Mouse (Mus musculus) forebrain, embryonic 15.5 days (tissue): ENCODE measurements around the gene Ccdc153. TPM values are rescaled to one million over a fixed set of nuclear protein-coding genes. Genes with fewer than 3 reads are reported as not detected.

ENCODE experiments used
- ATAC-seq: fragments of 200-750 bp; cut with Nextera tagmentation; replicated peaks from 2 replicates; pipeline ENCODE4 v1.8.0; 2017; ENCODE audit warnings: mild to moderate bottlenecking, moderate TSS enrichment, moderate library complexity
- H3K27ac ChIP-seq: fragments of 300-500 bp; sonication (generic); replicated peaks from 2 replicates; pipeline ENCODE4 v1.5.1; 2015; ENCODE audit warnings: mild to moderate bottlenecking, inconsistent platforms
- H3K27me3 ChIP-seq: fragments of 300-500 bp; sonication (generic); 2 replicates; pipeline ENCODE4 v1.6.1; 2015; ENCODE audit warnings: inconsistent platforms
- H3K36me3 ChIP-seq: fragments of 300-500 bp; sonication (generic); 2 replicates; pipeline ENCODE4 v1.6.1; 2015; ENCODE audit warnings: mild to moderate bottlenecking, inconsistent platforms
- H3K4me1 ChIP-seq: fragments of 300-500 bp; sonication (generic); 2 replicates; pipeline ENCODE4 v1.6.1; 2015; ENCODE audit warnings: inconsistent platforms
- H3K4me2 ChIP-seq: fragments of 300-500 bp; sonication (generic); replicated peaks from 2 replicates; pipeline ENCODE4 v1.6.1; 2015; ENCODE audit warnings: mild to moderate bottlenecking, inconsistent platforms
- H3K4me3 ChIP-seq: fragments of 300-500 bp; sonication (generic); 2 replicates; pipeline ENCODE4 v1.5.1; 2015; ENCODE audit warnings: mild to moderate bottlenecking, inconsistent platforms
- H3K9ac ChIP-seq: fragments of 300-500 bp; sonication (generic); replicated peaks from 2 replicates; pipeline ENCODE4 v1.6.1; 2015; ENCODE audit warnings: mild to moderate bottlenecking, inconsistent platforms
- H3K9me3 ChIP-seq: fragments of 300-500 bp; sonication (generic); 2 replicates; pipeline ENCODE4 v1.6.1; 2016; ENCODE audit warnings: inconsistent platforms
- WGBS: fragments of 180-500 bp; shearing (Covaris S2); methylation state at CpG from one replicate; pipeline ENCODE4 v1.1.7; 2015; ENCODE audit warnings: mixed read lengths; 5-methylcytosine and 5-hydroxymethylcytosine counted together
- polyA plus RNA-seq: library from polyadenylated mRNA; unstranded; fragments of >200 nt; fragmentation: Nextera tagmentation; extraction: Ambion mirVana; gene quantifications from 2 replicates; pipeline ENCODE4 v1.2.1, GENCODE M21; 2015

The Ccdc153 gene
- polyA plus RNA-seq, result 0.32 TPM in 1 of 2 replicates, not detected in the other

GRCm38 (mm10) chr9:44240399-44240798 is at the start of gene Ccdc153:
Ccdc153 (plus strand) TSS chr9:44240676.
- H3K4me2 ChIP-seq, result no peak within 1 kb of the TSS
- H3K27ac ChIP-seq, result no peak within 1 kb of the TSS
- H3K4me1 ChIP-seq, result no peaks in the 10 kb centered on the region
- ATAC-seq, result no peak
- 58% methylated on average over 2 of the region's 2 CpGs for WGBS
- H3K4me3 ChIP-seq, result no peak within 1 kb of the TSS
- no peak within 1 kb of the TSS for H3K9ac ChIP-seq
- no peaks in the 10 kb centered on the region for H3K27me3 ChIP-seq
- H3K9me3 ChIP-seq, result no peaks in the 10 kb centered on the region
- no peaks in the 10 kb centered on the region for H3K36me3 ChIP-seq

DNA sequence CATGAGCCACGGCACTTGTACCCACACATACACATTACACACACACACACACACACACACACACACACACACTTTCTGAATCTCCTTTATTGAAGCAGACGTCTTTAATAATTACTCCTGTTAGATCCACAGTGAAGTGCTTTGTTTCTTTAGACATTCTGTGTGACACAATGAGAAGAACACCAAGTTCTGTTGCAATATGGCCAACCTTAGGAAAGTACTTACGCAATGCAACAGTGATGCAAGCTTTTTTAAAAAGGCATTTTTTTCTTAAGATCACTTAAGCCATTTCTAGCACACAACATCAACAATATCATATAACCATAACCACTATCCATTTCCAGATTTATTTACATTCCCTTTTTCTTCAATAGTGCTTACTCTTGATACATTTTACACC is 49.3 kb upstream of the Ccdc153 start:
- Histone ChIP-seq H3K4me1 (peaks cover 14% of the 10 kb centered on the region), H3K4me2 (no peak overlapping the region), H3K36me3 (no peaks in the 10 kb centered on the region), H3K27ac (no peak overlapping the region), H3K4me3 (no peak overlapping the region), H3K27me3 (no peaks in the 10 kb centered on the region), H3K9ac (no peak overlapping the region), H3K9me3 (no peaks in the 10 kb centered on the region)
- ATAC-seq, result no peak
- WGBS, result 59% methylated on average over 3 of the region's 3 CpGs

GRCm38 (mm10) chr9:44192312-44192711 is 48.2 kb upstream of the Ccdc153 start:
- H3K9me3 ChIP-seq, result no peaks in the 10 kb centered on the region
- no peak overlapping the region for H3K27ac ChIP-seq
- H3K4me2 ChIP-seq, result no peak overlapping the region
- no peak for ATAC-seq
- WGBS, result 95% methylated on average over 3 of the region's 3 CpGs
- H3K4me3 ChIP-seq, result no peak overlapping the region
- H3K9ac ChIP-seq, result no peak overlapping the region
- H3K27me3 ChIP-seq, result no peaks in the 10 kb centered on the region
- no peaks in the 10 kb centered on the region; the same call in 1 of the 2 replicates for H3K36me3 ChIP-seq
- H3K4me1 ChIP-seq, result peaks cover 14% of the 10 kb centered on the region

- no peak overlapping the region for H3K4me2 ChIP-seq
- H3K9me3 ChIP-seq, result no peaks in the 10 kb centered on the region
- H3K36me3 ChIP-seq, result peaks cover 3% of the 10 kb centered on the region
- H3K27me3 ChIP-seq, result no peaks in the 10 kb centered on the region
- no peak overlapping the region for H3K4me3 ChIP-seq
- ATAC-seq, result no peak
- no peak overlapping the region for H3K9ac ChIP-seq
- H3K4me1 ChIP-seq, result peaks cover 10% of the 10 kb centered on the region
- WGBS, result 94% methylated on average over 5 of the region's 5 CpGs
- H3K27ac ChIP-seq, result no peak overlapping the region
Observed at GRCm38 (mm10) chr9:44192794-44193193, 47.7 kb upstream of the Ccdc153 start.

- no peak for ATAC-seq
- Histone ChIP-seq H3K4me2 (no peak overlapping the region), H3K4me1 (no peaks in the 10 kb centered on the region), H3K27ac (no peak overlapping the region), H3K27me3 (no peaks in the 10 kb centered on the region), H3K4me3 (no peak overlapping the region), H3K9ac (no peak overlapping the region), H3K9me3 (no peaks in the 10 kb centered on the region), H3K36me3 (peaks cover 8% of the 10 kb centered on the region)
- WGBS, result 96% methylated on average over 1 of the region's 1 CpGs
Observed at GRCm38 (mm10) chr9:44194000-44194399, 46.5 kb upstream of the Ccdc153 start.

DNA sequence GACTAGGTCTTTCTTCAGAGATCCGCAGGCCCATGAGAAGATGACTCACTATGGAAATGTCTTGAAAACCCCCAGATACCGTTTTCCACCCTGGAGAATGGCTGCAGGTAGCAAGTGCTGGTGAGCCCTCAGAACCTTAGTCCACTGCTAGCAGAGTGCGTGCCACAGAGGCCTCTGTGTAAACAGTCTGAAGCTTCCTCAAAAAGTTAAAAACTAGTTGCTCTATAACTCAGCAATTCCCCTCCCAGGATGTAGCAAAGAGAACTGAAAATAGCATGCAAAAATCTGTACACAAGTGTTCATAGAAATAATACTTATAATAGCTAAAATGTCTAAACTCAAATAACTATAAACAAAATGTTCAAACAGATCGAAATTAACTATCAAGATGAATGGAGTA is 44.1 kb upstream of the Ccdc153 start:
- H3K36me3 ChIP-seq, result peaks cover 17% of the 10 kb centered on the region
- no peak overlapping the region for H3K9ac ChIP-seq
- no peaks in the 10 kb centered on the region for H3K4me1 ChIP-seq
- H3K27ac ChIP-seq, result no peak overlapping the region
- 97% methylated on average over 4 of the region's 4 CpGs for WGBS
- no peaks in the 10 kb centered on the region for H3K27me3 ChIP-seq
- H3K4me3 ChIP-seq, result no peak overlapping the region
- H3K9me3 ChIP-seq, result no peaks in the 10 kb centered on the region
- no peak overlapping the region for H3K4me2 ChIP-seq
- no peak for ATAC-seq

DNA sequence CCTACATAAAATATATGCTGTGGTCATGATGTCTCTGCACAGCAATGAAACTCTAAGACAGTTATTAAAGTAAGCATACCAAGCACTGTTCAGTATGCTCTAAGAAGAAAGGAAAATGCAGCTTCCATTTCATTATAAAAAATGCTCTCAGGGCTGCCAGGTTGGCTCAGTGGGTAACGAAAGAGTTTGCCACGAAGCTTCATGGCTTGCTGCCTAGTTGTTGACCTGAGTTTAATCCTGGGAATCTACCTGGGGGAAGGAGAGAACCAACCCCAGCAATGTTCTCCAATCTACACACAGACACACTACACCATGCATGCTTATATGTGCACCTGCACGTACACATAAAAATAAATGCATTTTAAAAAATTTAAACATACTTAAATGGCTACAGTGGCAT is 41.3 kb upstream of the Ccdc153 start:
- Histone ChIP-seq H3K36me3 (peaks cover 17% of the 10 kb centered on the region), H3K4me3 (no peak overlapping the region), H3K4me2 (no peak overlapping the region), H3K4me1 (no peaks in the 10 kb centered on the region), H3K27ac (no peak overlapping the region), H3K9ac (no peak overlapping the region), H3K9me3 (no peaks in the 10 kb centered on the region), H3K27me3 (no peaks in the 10 kb centered on the region)
- WGBS, result 85% methylated on average over 3 of the region's 3 CpGs
- ATAC-seq, result no peak

DNA sequence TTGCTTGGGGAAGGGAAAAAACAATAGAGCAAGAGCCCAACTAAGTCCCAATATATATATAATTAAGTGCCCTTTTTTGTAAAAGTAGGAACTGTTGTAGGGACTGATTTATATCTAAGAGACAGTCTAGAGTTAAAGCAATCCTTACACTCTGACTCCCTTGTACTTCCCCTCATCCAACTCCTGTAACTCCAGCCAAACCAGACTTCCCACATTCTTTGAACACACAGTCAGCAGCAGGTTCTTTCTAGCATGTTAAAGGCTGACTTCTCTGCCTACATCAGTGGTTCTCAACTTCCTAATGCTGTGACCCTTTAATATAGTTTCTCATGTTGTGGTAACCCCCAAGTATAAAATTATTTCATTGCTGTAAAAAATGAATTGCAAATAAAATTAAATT is 40.9 kb upstream of the Ccdc153 start:
- Histone ChIP-seq H3K9ac (no peak overlapping the region), H3K9me3 (no peaks in the 10 kb centered on the region), H3K4me3 (no peak overlapping the region), H3K27ac (no peak overlapping the region), H3K36me3 (peaks cover 17% of the 10 kb centered on the region), H3K4me1 (no peaks in the 10 kb centered on the region), H3K4me2 (no peak overlapping the region), H3K27me3 (no peaks in the 10 kb centered on the region)
- no peak for ATAC-seq

- no peaks in the 10 kb centered on the region for H3K9me3 ChIP-seq
- 87% methylated on average over 3 of the region's 3 CpGs for WGBS
- no peak for ATAC-seq
Observed at GRCm38 (mm10) chr9:44200458-44200857, 40.0 kb upstream of the Ccdc153 start.

DNA sequence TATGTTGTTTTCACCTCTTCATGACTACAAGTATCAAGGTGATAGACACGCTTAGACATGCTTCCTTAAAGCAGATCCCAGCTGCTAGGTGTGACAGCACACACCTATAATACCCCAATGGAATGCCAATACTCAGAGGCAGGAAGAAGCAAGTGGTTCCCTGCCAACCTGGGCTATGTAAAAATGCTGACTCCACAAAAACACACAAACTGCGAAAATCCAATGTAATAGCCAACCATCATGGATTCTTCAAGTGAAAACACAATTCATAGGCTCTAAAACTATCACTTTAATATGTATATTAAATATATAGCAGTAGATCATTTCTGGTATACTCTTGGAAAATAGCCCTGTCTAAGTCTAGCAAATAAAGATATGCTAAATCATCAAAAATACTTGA is 32.6 kb upstream of the Ccdc153 start:
- Histone ChIP-seq H3K4me1 (no peaks in the 10 kb centered on the region), H3K4me2 (no peak overlapping the region), H3K9ac (no peak overlapping the region), H3K4me3 (no peak overlapping the region), H3K27ac (no peak overlapping the region), H3K27me3 (no peaks in the 10 kb centered on the region), H3K36me3 (peaks cover 2% of the 10 kb centered on the region; the same call in 1 of the 2 replicates), H3K9me3 (no peaks in the 10 kb centered on the region)
- no peak for ATAC-seq
- 96% methylated on average over 2 of the region's 2 CpGs for WGBS

More at GRCm38 (mm10) chr9:44200458-44200857, 40.0 kb upstream of the Ccdc153 start:
- Histone ChIP-seq H3K9ac (no peak overlapping the region), H3K4me1 (no peaks in the 10 kb centered on the region), H3K4me3 (no peak overlapping the region), H3K36me3 (peaks cover 17% of the 10 kb centered on the region), H3K4me2 (no peak overlapping the region), H3K27ac (no peak overlapping the region), H3K27me3 (no peaks in the 10 kb centered on the region)

GRCm38 (mm10) chr9:44209416-44209815 is 31.1 kb upstream of the Ccdc153 start:
- no peak overlapping the region for H3K4me2 ChIP-seq
- no peak overlapping the region for H3K9ac ChIP-seq
- H3K4me1 ChIP-seq, result no peaks in the 10 kb centered on the region
- no peaks in the 10 kb centered on the region for H3K9me3 ChIP-seq
- H3K36me3 ChIP-seq, result peaks cover 2% of the 10 kb centered on the region; the same call in 1 of the 2 replicates
- no peaks in the 10 kb centered on the region for H3K27me3 ChIP-seq
- H3K4me3 ChIP-seq, result no peak overlapping the region
- H3K27ac ChIP-seq, result no peak overlapping the region
- ATAC-seq, result no peak
- 99% methylated on average over 4 of the region's 4 CpGs for WGBS

- no peaks in the 10 kb centered on the region for H3K4me1 ChIP-seq
- H3K36me3 ChIP-seq, result peaks cover 2% of the 10 kb centered on the region; the same call in 1 of the 2 replicates
- no peak overlapping the region for H3K4me2 ChIP-seq
- no peaks in the 10 kb centered on the region for H3K27me3 ChIP-seq
- WGBS, result 96% methylated on average over 4 of the region's 4 CpGs
- no peaks in the 10 kb centered on the region for H3K9me3 ChIP-seq
- no peak overlapping the region for H3K27ac ChIP-seq
- H3K9ac ChIP-seq, result no peak overlapping the region
- no peak overlapping the region for H3K4me3 ChIP-seq
- no peak for ATAC-seq
Observed at GRCm38 (mm10) chr9:44212406-44212805, 28.1 kb upstream of the Ccdc153 start.

- WGBS, result 96% methylated on average over 14 of the region's 14 CpGs
- Histone ChIP-seq H3K4me2 (no peak overlapping the region), H3K9ac (no peak overlapping the region), H3K27me3 (no peaks in the 10 kb centered on the region), H3K4me3 (no peak overlapping the region), H3K27ac (no peak overlapping the region), H3K36me3 (peaks cover 2% of the 10 kb centered on the region; the same call in 1 of the 2 replicates), H3K4me1 (no peaks in the 10 kb centered on the region), H3K9me3 (no peaks in the 10 kb centered on the region)
- ATAC-seq, result no peak
Observed at GRCm38 (mm10) chr9:44213538-44213937, 26.9 kb upstream of the Ccdc153 start.
